Mouse (Mus musculus) liver, embryonic 16.5 days (tissue): ENCODE measurements around the gene 2210010C04Rik. TPM values are rescaled to one million over a fixed set of nuclear protein-coding genes. Genes with fewer than 3 reads are reported as not detected.

Source experiments
- ATAC-seq: fragments of 200-750 bp; cut with Nextera tagmentation; 2 replicates; pipeline ENCODE4 v1.8.0; 2017; ENCODE audit warnings: low read depth, mild to moderate bottlenecking, moderate number of reproducible peaks, moderate library complexity
- H3K27ac ChIP-seq: fragments of 300-500 bp; sonication (generic); 2 replicates; pipeline ENCODE4 v1.5.1; 2014; ENCODE audit warnings: mild to moderate bottlenecking, low read length
- H3K27me3 ChIP-seq: fragments of 300-500 bp; sonication (generic); 2 replicates; pipeline ENCODE4 v1.6.1; 2014; ENCODE audit warnings: low read depth, low read length, mixed read lengths; ENCODE audit not compliant: control insufficient read depth, insufficient read depth
- H3K36me3 ChIP-seq: fragments of 300-500 bp; sonication (generic); 2 replicates; pipeline ENCODE4 v1.6.1; 2014; ENCODE audit warnings: mild to moderate bottlenecking; ENCODE audit not compliant: control insufficient read depth, insufficient read depth
- H3K4me1 ChIP-seq: fragments of 300-500 bp; sonication (generic); 2 replicates; pipeline ENCODE4 v1.6.1; 2014; ENCODE audit warnings: low read depth, low read length, mixed read lengths; ENCODE audit not compliant: control insufficient read depth
- H3K4me2 ChIP-seq: fragments of 300-500 bp; sonication (generic); 2 replicates; pipeline ENCODE4 v1.6.1; 2014; ENCODE audit warnings: low read depth, low read length, mixed read lengths
- H3K4me3 ChIP-seq: fragments of 300-500 bp; sonication (generic); 2 replicates; pipeline ENCODE4 v1.5.1; 2014; ENCODE audit warnings: low read depth, mild to moderate bottlenecking, low read length
- H3K9ac ChIP-seq: fragments of 300-500 bp; sonication (generic); 2 replicates; pipeline ENCODE4 v1.6.1; 2014; ENCODE audit warnings: low read depth, low read length
- H3K9me3 ChIP-seq: fragments of 300-500 bp; sonication (generic); replicated peaks from 2 replicates; pipeline ENCODE4 v1.6.1; 2016; ENCODE audit warnings: low read length; ENCODE audit not compliant: control insufficient read depth
- WGBS: fragments of 180-500 bp; shearing (Covaris S2); extraction: QIAGEN DNeasy Blood & Tissue Kit; methylation state at CpG from one replicate; pipeline ENCODE4 v1.1.7; 2014; ENCODE audit not compliant: insufficient replicate concordance; 5-methylcytosine and 5-hydroxymethylcytosine counted together
- polyA plus RNA-seq: library from polyadenylated mRNA; unstranded; fragments of >200 nt; fragmentation: Nextera tagmentation; extraction: Ambion mirVana; gene quantifications from 2 replicates; pipeline ENCODE4 v1.2.1, GENCODE M21; 2015

The 2210010C04Rik gene
- 0.06 TPM in 1 of 2 replicates, not detected in the other for polyA plus RNA-seq

GRCm38 (mm10) chr6:41035409-41035808 is at the start of gene 2210010C04Rik:
2210010C04Rik (minus strand) TSS chr6:41035509.
- no peaks in the 10 kb centered on the region for H3K4me1 ChIP-seq
- no peaks in the 10 kb centered on the region for H3K36me3 ChIP-seq
- no peak within 1 kb of the TSS for H3K27ac ChIP-seq
- no peak within 1 kb of the TSS for H3K9ac ChIP-seq
- no peak for ATAC-seq
- H3K4me2 ChIP-seq, result no peak within 1 kb of the TSS
- no peaks in the 10 kb centered on the region for H3K9me3 ChIP-seq
- H3K27me3 ChIP-seq, result no peaks in the 10 kb centered on the region
- H3K4me3 ChIP-seq, result no peak within 1 kb of the TSS

- Histone ChIP-seq H3K9ac (no peak overlapping the region), H3K27ac (no peak overlapping the region), H3K27me3 (no peaks in the 10 kb centered on the region), H3K9me3 (no peaks in the 10 kb centered on the region), H3K4me3 (no peak overlapping the region), H3K4me2 (no peak overlapping the region), H3K4me1 (no peaks in the 10 kb centered on the region), H3K36me3 (no peaks in the 10 kb centered on the region)
- ATAC-seq, result no peak
Measured at GRCm38 (mm10) chr6:41080121-41080520, 44.8 kb upstream of the 2210010C04Rik start.

- Histone ChIP-seq H3K4me2 (no peak overlapping the region), H3K4me3 (no peak overlapping the region), H3K9ac (no peak overlapping the region), H3K27me3 (no peaks in the 10 kb centered on the region), H3K36me3 (no peaks in the 10 kb centered on the region), H3K27ac (no peak overlapping the region), H3K9me3 (no peaks in the 10 kb centered on the region), H3K4me1 (no peaks in the 10 kb centered on the region)
- no peak for ATAC-seq
- 51% methylated on average over 3 of the region's 3 CpGs for WGBS
Measured at GRCm38 (mm10) chr6:41078539-41079303, 43.4 kb upstream of the 2210010C04Rik start.

- no peak overlapping the region for H3K27ac ChIP-seq
- H3K4me1 ChIP-seq, result no peaks in the 10 kb centered on the region
- H3K4me3 ChIP-seq, result no peak overlapping the region
- no peaks in the 10 kb centered on the region for H3K9me3 ChIP-seq
- 39% methylated on average over 2 of the region's 2 CpGs for WGBS
- ATAC-seq, result no peak
- H3K4me2 ChIP-seq, result no peak overlapping the region
- H3K36me3 ChIP-seq, result no peaks in the 10 kb centered on the region
- H3K9ac ChIP-seq, result no peak overlapping the region
- no peaks in the 10 kb centered on the region for H3K27me3 ChIP-seq
Measured at GRCm38 (mm10) chr6:41075753-41076152, 40.4 kb upstream of the 2210010C04Rik start.

- no peak for ATAC-seq
- no peak overlapping the region for H3K9ac ChIP-seq
- no peaks in the 10 kb centered on the region for H3K27me3 ChIP-seq
- 66% methylated on average over 6 of the region's 6 CpGs for whole genome bisulfite sequencing
- H3K36me3 ChIP-seq, result no peaks in the 10 kb centered on the region
- H3K9me3 ChIP-seq, result no peaks in the 10 kb centered on the region
- no peaks in the 10 kb centered on the region for H3K4me1 ChIP-seq
- H3K27ac ChIP-seq, result no peak overlapping the region
- H3K4me2 ChIP-seq, result no peak overlapping the region
- no peak overlapping the region for H3K4me3 ChIP-seq
Measured at GRCm38 (mm10) chr6:41063332-41063731, 28.0 kb upstream of the 2210010C04Rik start.

GRCm38 (mm10) chr6:41062746-41063145 is 27.4 kb upstream of the 2210010C04Rik start:
- no peaks in the 10 kb centered on the region for H3K4me1 ChIP-seq
- peak; percentile 32; the same call in 1 of the 2 replicates for ATAC-seq
- no peak overlapping the region for H3K4me3 ChIP-seq
- no peaks in the 10 kb centered on the region for H3K36me3 ChIP-seq
- H3K9ac ChIP-seq, result no peak overlapping the region
- H3K27me3 ChIP-seq, result no peaks in the 10 kb centered on the region
- no peak overlapping the region for H3K27ac ChIP-seq
- no peaks in the 10 kb centered on the region for H3K9me3 ChIP-seq
- WGBS, result 20% methylated on average over 3 of the region's 3 CpGs
- H3K4me2 ChIP-seq, result no peak overlapping the region

GRCm38 (mm10) chr6:41062081-41062480 is 26.8 kb upstream of the 2210010C04Rik start:
- H3K36me3 ChIP-seq, result no peaks in the 10 kb centered on the region
- no peaks in the 10 kb centered on the region for H3K9me3 ChIP-seq
- H3K27me3 ChIP-seq, result no peaks in the 10 kb centered on the region
- no peaks in the 10 kb centered on the region for H3K4me1 ChIP-seq
- H3K9ac ChIP-seq, result no peak overlapping the region
- WGBS, result 42% methylated on average over 2 of the region's 2 CpGs
- no peak overlapping the region for H3K4me2 ChIP-seq
- H3K27ac ChIP-seq, result no peak overlapping the region
- H3K4me3 ChIP-seq, result no peak overlapping the region
- no peak for ATAC-seq

GRCm38 (mm10) chr6:41061085-41061484 is 25.8 kb upstream of the 2210010C04Rik start:
- Histone ChIP-seq H3K4me2 (no peak overlapping the region), H3K4me3 (no peak overlapping the region), H3K27ac (no peak overlapping the region), H3K27me3 (no peaks in the 10 kb centered on the region), H3K36me3 (no peaks in the 10 kb centered on the region), H3K9ac (no peak overlapping the region), H3K9me3 (no peaks in the 10 kb centered on the region), H3K4me1 (no peaks in the 10 kb centered on the region)
- no peak for ATAC-seq
- 49% methylated on average over 5 of the region's 5 CpGs for WGBS

- Histone ChIP-seq H3K4me2 (no peak overlapping the region), H3K27me3 (no peaks in the 10 kb centered on the region), H3K27ac (no peak overlapping the region), H3K4me3 (no peak overlapping the region), H3K36me3 (no peaks in the 10 kb centered on the region), H3K9me3 (no peaks in the 10 kb centered on the region), H3K4me1 (no peaks in the 10 kb centered on the region), H3K9ac (no peak overlapping the region)
- 37% methylated on average over 5 of the region's 5 CpGs for WGBS
- ATAC-seq, result no peak
Measured at GRCm38 (mm10) chr6:41057653-41058052, 22.3 kb upstream of the 2210010C04Rik start.
